Mouse (Mus musculus) liver, embryonic 12.5 days (tissue): ENCODE measurements around the gene Bcap29. TPM values are rescaled to one million over a fixed set of nuclear protein-coding genes. Genes with fewer than 3 reads are reported as not detected.
"Not testable (repeated sequence)": the region's sequence is repeated elsewhere in the genome, so short reads cannot be mapped to it uniquely, and the experiment has no call there.

Experiments
- ATAC-seq: fragments of 200-750 bp; cut with Nextera tagmentation; 2 replicates; pipeline ENCODE4 v1.8.0; 2017; ENCODE audit warnings: moderate number of reproducible peaks, mild to moderate bottlenecking, moderate library complexity
- H3K27ac ChIP-seq: fragments of 300-500 bp; sonication (generic); 2 replicates; pipeline ENCODE4 v1.5.1; 2016; ENCODE audit warnings: mild to moderate bottlenecking
- H3K27me3 ChIP-seq: fragments of 300-500 bp; sonication (generic); replicated peaks from 2 replicates; pipeline ENCODE4 v1.6.1; 2016; ENCODE audit warnings: mild to moderate bottlenecking, moderate library complexity
- H3K36me3 ChIP-seq: fragments of 300-500 bp; sonication (generic); 2 replicates; pipeline ENCODE4 v1.6.1; 2016; ENCODE audit warnings: mild to moderate bottlenecking, moderate library complexity
- H3K4me1 ChIP-seq: fragments of 300-500 bp; sonication (generic); 2 replicates; pipeline ENCODE4 v1.6.1; 2016
- H3K4me2 ChIP-seq: fragments of 300-500 bp; sonication (generic); 2 replicates; pipeline ENCODE4 v1.6.1; 2016; ENCODE audit warnings: mild to moderate bottlenecking, moderate library complexity
- H3K4me3 ChIP-seq: fragments of 300-500 bp; sonication (generic); 2 replicates; pipeline ENCODE4 v1.5.1; 2016; ENCODE audit warnings: mild to moderate bottlenecking, moderate library complexity
- H3K9ac ChIP-seq: fragments of 300-500 bp; sonication (generic); 2 replicates; pipeline ENCODE4 v1.6.1; 2016; ENCODE audit warnings: mild to moderate bottlenecking, moderate library complexity
- H3K9me3 ChIP-seq: fragments of 300-500 bp; sonication (generic); replicated peaks from 2 replicates; pipeline ENCODE4 v1.6.1; 2016; ENCODE audit warnings: mild to moderate bottlenecking, moderate library complexity
- WGBS: fragments of 180-500 bp; shearing (Covaris S2); methylation state at CpG from one replicate; pipeline ENCODE4 v1.1.7; 2016; ENCODE audit not compliant: insufficient replicate concordance; 5-methylcytosine and 5-hydroxymethylcytosine counted together
- polyA plus RNA-seq: library from polyadenylated mRNA; unstranded; fragments of >200 nt; fragmentation: Nextera tagmentation; extraction: Ambion mirVana; gene quantifications from 2 replicates; pipeline ENCODE4 v1.2.1, GENCODE M21; 2016

Bcap29 gene
- polyA plus RNA-seq = 41.9 and 42.5 TPM in 2 replicates

DNA sequence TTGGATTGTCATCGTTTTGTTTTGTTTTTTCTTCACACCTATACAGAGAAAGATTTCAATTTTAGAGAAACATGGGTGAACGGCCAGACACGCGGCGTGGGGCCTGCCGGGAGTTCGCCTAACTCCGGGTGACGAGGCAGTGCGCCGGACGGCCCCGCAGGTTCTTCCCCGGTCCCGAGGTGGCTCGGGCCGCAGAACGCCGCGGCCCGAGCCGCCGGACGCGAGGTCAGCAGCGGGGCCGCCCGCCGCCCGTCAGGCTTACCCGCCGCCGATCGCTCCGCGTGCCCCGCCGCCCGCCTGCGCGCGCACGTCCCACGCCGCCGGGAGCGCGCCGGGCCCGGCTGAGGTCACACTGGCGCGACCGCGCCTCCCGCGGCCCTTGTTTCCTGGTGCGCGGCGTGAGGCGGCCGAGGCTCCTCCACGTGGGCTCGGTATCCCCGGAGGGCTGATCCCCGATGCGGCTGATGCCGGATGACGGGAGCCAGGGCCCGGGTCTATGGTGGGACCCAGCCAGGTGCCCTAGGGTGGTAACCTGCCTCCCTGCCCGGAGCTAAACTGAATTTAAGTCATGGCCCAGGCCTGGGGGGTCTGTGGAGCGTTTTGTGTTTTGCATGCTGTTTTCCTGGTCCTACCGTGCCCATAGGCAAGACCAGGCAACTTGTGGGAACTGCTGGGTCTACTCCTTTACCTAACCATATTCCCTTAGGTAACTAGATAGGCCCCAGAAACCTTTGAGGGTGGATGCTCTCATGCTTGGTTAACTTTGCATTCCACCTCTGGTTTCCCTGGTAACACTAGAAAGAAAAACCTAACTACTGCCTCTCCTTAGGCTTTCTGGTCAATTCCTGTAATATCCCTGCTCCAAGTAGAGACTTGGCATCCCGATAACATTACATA lies at the start of gene Bcap29:
Gene Bcap29 (minus strand): TSS at position 316 of the 897 bp plus-strand sequence.
- Histone ChIP-seq H3K9ac (peak within 1 kb of the TSS; percentile 85), H3K4me3 (peak within 1 kb of the TSS; percentile 76), H3K4me2 (peak within 1 kb of the TSS; percentile 95), H3K27ac (peak within 1 kb of the TSS; percentile 75), H3K9me3 (no peaks in the 10 kb centered on the region), H3K4me1 (peaks cover 19% of the 10 kb centered on the region), H3K36me3 (0 out of 2 replicates have a peak, but pooled peaks cover 5% of the 10 kb centered on the region), H3K27me3 (no peaks in the 10 kb centered on the region)
- peak; percentile 92 for ATAC-seq
- 2% methylated on average over 66 of the region's 73 CpGs for WGBS

GRCm38 (mm10) chr12:31667187-31667586 lies 32.7 kb upstream of the Bcap29 start:
- peaks cover 46% of the 10 kb centered on the region for H3K36me3 ChIP-seq
- no peak overlapping the region for H3K27ac ChIP-seq
- no peak overlapping the region for H3K4me2 ChIP-seq
- 0 out of 2 replicates have a peak, but pooled peaks cover 4% of the 10 kb centered on the region for H3K4me1 ChIP-seq
- no peaks in the 10 kb centered on the region for H3K27me3 ChIP-seq
- no peaks in the 10 kb centered on the region for H3K9me3 ChIP-seq
- no peak overlapping the region for H3K9ac ChIP-seq
- WGBS = 56% methylated on average over 3 of the region's 3 CpGs
- no peak for ATAC-seq
- H3K4me3 ChIP-seq = no peak overlapping the region

GRCm38 (mm10) chr12:31665999-31666398 lies 31.5 kb upstream of the Bcap29 start:
- Histone ChIP-seq H3K36me3 (peaks cover 46% of the 10 kb centered on the region), H3K9me3 (no peaks in the 10 kb centered on the region), H3K9ac (no peak overlapping the region), H3K27me3 (no peaks in the 10 kb centered on the region), H3K4me2 (no peak overlapping the region), H3K4me3 (no peak overlapping the region), H3K27ac (no peak overlapping the region), H3K4me1 (0 out of 2 replicates have a peak, but pooled peaks cover 4% of the 10 kb centered on the region)
- 73% methylated on average over 6 of the region's 6 CpGs for WGBS
- ATAC-seq = no peak

DNA sequence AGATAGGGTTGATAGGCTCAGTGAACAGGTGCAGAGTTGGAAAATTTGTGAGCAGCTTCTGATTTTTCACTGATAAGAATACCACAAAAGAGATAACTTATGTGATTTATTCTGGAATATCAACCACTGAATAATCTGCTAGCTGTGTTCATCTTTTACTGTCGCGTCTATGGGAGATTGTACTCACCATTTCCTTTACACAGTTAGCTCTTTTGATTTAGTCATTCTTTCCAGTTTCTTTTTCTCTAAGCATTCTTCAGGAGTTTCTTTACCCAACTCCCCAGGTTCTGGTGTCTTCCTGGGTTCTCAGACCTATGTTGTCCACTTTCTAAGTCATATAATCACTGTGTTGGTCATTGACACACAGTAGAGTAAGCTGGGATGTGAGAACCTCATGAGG lies 22.4 kb upstream of the Bcap29 start:
- H3K27ac ChIP-seq = no peak overlapping the region
- peaks cover under 1% of the 10 kb centered on the region; the same call in 1 of the 2 replicates for H3K36me3 ChIP-seq
- ATAC-seq = no peak
- no peak overlapping the region for H3K4me2 ChIP-seq
- no peaks in the 10 kb centered on the region for H3K27me3 ChIP-seq
- WGBS = 91% methylated on average over 2 of the region's 2 CpGs
- peaks cover 10% of the 10 kb centered on the region for H3K4me1 ChIP-seq
- H3K4me3 ChIP-seq = no peak overlapping the region
- H3K9me3 ChIP-seq = no peaks in the 10 kb centered on the region
- no peak overlapping the region for H3K9ac ChIP-seq

DNA sequence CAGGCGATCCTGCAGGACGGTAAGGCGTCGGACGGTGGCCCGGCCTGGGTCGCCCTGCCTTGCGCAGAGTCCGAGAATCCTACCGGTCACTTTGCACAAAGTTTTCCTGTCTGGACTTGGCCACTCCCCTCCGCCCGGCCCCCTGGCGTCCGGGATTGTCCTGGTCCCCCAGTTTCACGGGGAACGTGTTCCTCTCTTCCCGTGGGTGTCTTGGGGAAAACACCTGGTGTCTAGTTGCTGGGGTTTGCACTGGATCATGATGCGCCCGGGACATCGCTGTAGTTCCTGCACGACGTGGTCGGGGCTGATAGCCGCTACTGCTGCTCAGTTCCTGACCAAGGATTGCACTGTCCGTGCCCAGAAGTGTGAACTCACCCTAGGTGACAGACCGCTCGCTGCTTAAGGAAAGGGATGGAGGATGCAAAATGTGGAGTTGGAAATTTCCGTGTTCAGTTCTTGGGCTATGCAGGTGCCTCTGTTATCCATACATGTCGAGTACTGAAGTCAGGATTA lies 20.6 kb upstream of the Bcap29 start:
- H3K27ac ChIP-seq = peak overlapping the region; percentile 79
- H3K9ac ChIP-seq = peak overlapping the region; percentile 83
- H3K4me3 ChIP-seq = peak overlapping the region; percentile 91
- H3K4me2 ChIP-seq = peak overlapping the region; percentile 79
- no peaks in the 10 kb centered on the region for H3K27me3 ChIP-seq
- WGBS = 1% methylated on average over 28 of the region's 29 CpGs
- H3K9me3 ChIP-seq = no peaks in the 10 kb centered on the region
- H3K4me1 ChIP-seq = peaks cover 10% of the 10 kb centered on the region
- ATAC-seq = peak; percentile 79
- no peaks in the 10 kb centered on the region; the same call in 1 of the 2 replicates for H3K36me3 ChIP-seq

DNA sequence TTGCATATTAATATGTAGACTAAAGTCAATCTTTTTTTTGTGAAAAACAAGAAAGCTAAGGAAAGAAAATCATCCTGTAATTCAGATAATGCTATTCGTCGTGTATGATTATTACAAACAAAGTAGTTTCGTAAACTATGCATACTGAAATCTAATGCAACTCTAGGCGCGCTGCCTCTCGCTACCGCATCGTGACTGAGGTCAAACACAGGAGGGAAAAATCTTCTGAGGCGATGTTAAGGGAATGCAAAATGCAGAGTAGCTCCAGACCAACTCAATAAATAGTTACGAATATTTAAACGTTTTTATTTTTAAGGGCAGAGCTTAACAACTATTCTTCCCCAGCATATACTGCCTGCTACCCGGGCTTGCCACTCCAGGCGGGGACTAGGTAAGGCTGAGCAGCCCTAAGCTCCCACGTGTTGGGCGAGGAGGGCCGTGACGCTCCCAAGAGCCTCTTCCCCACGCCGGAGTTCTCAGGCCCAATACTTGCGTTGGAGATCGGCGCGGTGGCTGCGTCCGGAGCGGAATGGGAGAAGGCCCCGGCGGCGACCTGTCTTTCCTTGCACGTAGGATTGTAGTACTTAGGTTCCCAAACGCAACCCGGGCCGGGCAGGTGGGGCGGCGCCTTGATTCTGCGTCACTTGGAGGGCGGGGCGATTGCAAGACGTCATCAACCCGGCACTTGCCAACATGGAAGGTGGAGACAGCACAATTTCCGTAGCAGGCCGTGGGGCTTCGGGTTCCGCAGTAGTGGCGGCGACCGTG lies 19.9 kb upstream of the Bcap29 start, which contains the start of the genes Dus4l and Cog5:
Gene Dus4l (minus strand): TSS at position 630 of the 768 bp plus-strand sequence.
Gene Cog5 (plus strand): TSS at position 673 of the 768 bp plus-strand sequence.
- no peaks in the 10 kb centered on the region for H3K9me3 ChIP-seq
- peak within 1 kb of the TSS; percentile 79 for H3K4me2 ChIP-seq
- H3K36me3 ChIP-seq = peaks cover 4% of the 10 kb centered on the region; the same call in 1 of the 2 replicates
- peaks cover 10% of the 10 kb centered on the region for H3K4me1 ChIP-seq
- under 1% methylated on average over 47 of the region's 47 CpGs for WGBS
- H3K27me3 ChIP-seq = no peaks in the 10 kb centered on the region
- peak; percentile 94 for ATAC-seq
- H3K9ac ChIP-seq = peak within 1 kb of the TSS; percentile 83
- H3K27ac ChIP-seq = peak within 1 kb of the TSS; percentile 79
- peak within 1 kb of the TSS; percentile 91 for H3K4me3 ChIP-seq

- Histone ChIP-seq H3K9me3 (no peaks in the 10 kb centered on the region), H3K4me2 (peak overlapping the region; percentile 79), H3K4me3 (peak overlapping the region; percentile 91), H3K27me3 (no peaks in the 10 kb centered on the region), H3K27ac (no peak overlapping the region), H3K9ac (peak overlapping the region; percentile 56), H3K36me3 (peaks cover 5% of the 10 kb centered on the region; the same call in 1 of the 2 replicates), H3K4me1 (peaks cover 10% of the 10 kb centered on the region)
- no peak for ATAC-seq
- WGBS = 52% methylated on average over 5 of the region's 5 CpGs
Observed at GRCm38 (mm10) chr12:31653611-31654010, 19.2 kb upstream of the Bcap29 start.

DNA sequence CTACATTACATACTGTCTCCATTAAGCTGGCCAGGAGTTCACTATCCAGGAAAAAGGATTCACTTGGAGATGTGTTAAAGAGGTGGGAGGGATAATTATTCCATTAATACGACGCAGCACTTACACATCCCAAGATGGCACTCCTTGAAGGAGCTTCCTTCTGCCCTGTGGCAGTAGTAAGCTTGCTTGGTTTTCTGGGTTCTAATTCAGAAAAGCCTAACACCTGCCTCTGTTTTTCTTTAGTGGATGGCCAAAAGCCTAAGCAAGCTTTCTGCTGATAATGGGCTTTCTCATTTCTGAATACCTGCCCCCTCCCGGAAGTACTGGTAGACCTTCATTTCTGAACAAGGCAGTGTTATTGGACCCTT lies 766 bp upstream of the Bcap29 start:
- peak overlapping the region; percentile 95 for H3K4me2 ChIP-seq

GRCm38 (mm10) chr12:31633970-31634342 lies 502 bp downstream of the Bcap29 start:
- peak overlapping the region; percentile 85 for H3K9ac ChIP-seq
- H3K4me1 ChIP-seq = peaks cover 19% of the 10 kb centered on the region
- no peaks in the 10 kb centered on the region for H3K9me3 ChIP-seq
- no peaks in the 10 kb centered on the region for H3K27me3 ChIP-seq
- peak overlapping the region; percentile 76 for H3K4me3 ChIP-seq
- H3K36me3 ChIP-seq = 0 out of 2 replicates have a peak, but pooled peaks cover 5% of the 10 kb centered on the region
- H3K27ac ChIP-seq = peak overlapping the region; percentile 75
- 2% methylated on average over 13 of the region's 13 CpGs for WGBS
- ATAC-seq = peak; percentile 69
- peak overlapping the region; percentile 95 for H3K4me2 ChIP-seq

More for the DNA sequence above, 766 bp upstream of the Bcap29 start:
- Histone ChIP-seq H3K27ac (no peak overlapping the region), H3K9ac (peak overlapping the region; percentile 85; the same call in 1 of the 2 replicates), H3K9me3 (no peaks in the 10 kb centered on the region), H3K4me3 (peak overlapping the region; percentile 76; the same call in 1 of the 2 replicates), H3K27me3 (no peaks in the 10 kb centered on the region), H3K4me1 (peaks cover 19% of the 10 kb centered on the region), H3K36me3 (0 out of 2 replicates have a peak, but pooled peaks cover 3% of the 10 kb centered on the region)
- 79% methylated on average over 3 of the region's 3 CpGs for WGBS
- no peak for ATAC-seq

GRCm38 (mm10) chr12:31628396-31628795 lies 6.1 kb downstream of the Bcap29 start:
- H3K36me3 ChIP-seq = peaks cover 39% of the 10 kb centered on the region
- H3K27me3 ChIP-seq, H3K4me3 ChIP-seq, H3K4me2 ChIP-seq, H3K4me1 ChIP-seq, ATAC-seq, H3K9me3 ChIP-seq, H3K9ac ChIP-seq, H3K27ac ChIP-seq: not testable (repeated sequence)
- 83% methylated on average over 9 of the region's 9 CpGs for WGBS

- Histone ChIP-seq H3K4me2 (no peak overlapping the region), H3K9me3 (no peaks in the 10 kb centered on the region), H3K4me3 (no peak overlapping the region), H3K27me3 (no peaks in the 10 kb centered on the region), H3K36me3 (peaks cover 56% of the 10 kb centered on the region), H3K4me1 (no peaks in the 10 kb centered on the region), H3K9ac (no peak overlapping the region), H3K27ac (no peak overlapping the region)
- no peak for ATAC-seq
- 81% methylated on average over 1 of the region's 1 CpGs for WGBS
Observed at GRCm38 (mm10) chr12:31625016-31625415, 9.4 kb downstream of the Bcap29 start.
